Mouse (Mus musculus) c-Kit-positive CD71-negative TER-119-negative erythroid progenitor cells, embryonic 14.5 days (primary cell): ENCODE measurements around the gene Celf3.
A peak's percentile ranks its signal among the peaks of the same experiment; 100 is the strongest.

ENCODE experiments used
- DNase-seq: peaks from one replicate; pipeline ENCODE4 v3.0.0-alpha.2; 2013; ENCODE audit warnings: low read depth

The Celf3 gene

DNA sequence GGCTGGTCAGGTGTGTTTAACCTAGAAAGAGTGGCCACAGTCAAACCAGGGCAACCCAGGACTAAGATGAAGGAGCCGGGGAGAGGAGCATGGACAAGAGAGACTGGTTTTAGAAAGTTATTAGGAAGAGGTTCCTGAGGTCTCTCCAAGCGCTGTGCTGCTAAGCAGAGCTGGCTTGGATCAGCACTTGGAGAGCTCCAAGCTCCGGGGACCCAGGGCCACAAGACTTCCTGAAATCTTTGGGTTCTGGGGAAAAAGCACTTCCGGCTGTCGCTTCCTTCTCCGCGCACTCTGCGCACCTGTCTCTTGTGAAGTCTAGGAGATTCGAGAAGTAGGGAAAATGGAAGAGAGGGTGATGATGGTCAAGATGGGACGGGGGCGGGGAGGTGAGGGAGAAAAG lies 1.5 kb downstream of the Celf3 start:
- no peak for DNase-seq

DNA sequence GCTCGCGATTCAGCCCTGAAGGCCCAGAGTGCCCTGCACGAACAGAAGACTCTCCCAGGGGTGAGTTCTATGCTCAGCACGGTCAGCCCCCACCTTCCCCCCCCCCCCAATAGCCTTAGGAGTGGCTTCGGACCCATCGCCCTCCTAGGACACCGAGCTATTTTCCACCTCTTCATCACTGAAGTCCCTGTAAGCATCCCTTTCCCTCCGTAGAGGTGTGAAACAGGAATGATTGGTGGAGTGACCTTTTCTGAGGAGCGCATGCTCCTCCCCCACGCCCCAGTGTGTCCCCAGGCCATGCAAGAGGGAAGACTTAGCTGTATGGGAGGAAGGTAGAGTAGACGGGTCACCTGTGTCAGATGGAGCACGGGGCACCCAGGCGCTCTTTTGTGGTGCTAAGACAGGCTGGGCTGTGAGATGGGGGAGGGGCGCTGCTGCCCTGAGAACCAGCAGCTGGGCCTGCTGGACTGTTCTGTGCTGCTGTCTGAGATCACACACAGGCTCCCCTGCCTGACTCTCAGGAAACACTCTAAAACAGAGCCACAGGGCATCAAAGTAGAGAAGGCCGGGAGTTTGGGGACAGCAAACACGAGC lies 2.3 kb downstream of the Celf3 start, which contains the start of gene Riiad1:
Gene Riiad1, minus strand, starts transcription at position 51 of the 594 bp plus-strand sequence.
- no peak for DNase-seq

DNA sequence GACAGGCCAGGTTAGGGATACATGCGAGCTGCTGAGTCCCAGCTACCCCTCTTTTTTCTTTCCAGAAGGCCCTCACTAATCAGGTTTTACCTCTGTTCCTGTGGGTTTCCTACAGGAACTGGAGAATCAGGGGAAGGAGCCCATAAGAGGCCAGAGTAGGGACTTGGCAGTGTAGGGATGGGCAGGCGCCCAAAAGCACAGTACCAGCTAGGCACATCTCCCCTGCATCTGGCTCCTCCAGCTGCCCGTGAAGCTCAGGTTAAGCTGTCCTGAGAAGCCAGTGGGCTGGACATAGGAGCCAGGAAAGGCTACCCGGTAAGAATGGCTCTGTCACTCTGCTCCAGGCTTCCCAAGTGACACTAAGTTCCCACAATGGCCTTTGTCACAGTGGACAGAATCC lies 3.3 kb downstream of the Celf3 start:
- no peak for DNase-seq

DNA sequence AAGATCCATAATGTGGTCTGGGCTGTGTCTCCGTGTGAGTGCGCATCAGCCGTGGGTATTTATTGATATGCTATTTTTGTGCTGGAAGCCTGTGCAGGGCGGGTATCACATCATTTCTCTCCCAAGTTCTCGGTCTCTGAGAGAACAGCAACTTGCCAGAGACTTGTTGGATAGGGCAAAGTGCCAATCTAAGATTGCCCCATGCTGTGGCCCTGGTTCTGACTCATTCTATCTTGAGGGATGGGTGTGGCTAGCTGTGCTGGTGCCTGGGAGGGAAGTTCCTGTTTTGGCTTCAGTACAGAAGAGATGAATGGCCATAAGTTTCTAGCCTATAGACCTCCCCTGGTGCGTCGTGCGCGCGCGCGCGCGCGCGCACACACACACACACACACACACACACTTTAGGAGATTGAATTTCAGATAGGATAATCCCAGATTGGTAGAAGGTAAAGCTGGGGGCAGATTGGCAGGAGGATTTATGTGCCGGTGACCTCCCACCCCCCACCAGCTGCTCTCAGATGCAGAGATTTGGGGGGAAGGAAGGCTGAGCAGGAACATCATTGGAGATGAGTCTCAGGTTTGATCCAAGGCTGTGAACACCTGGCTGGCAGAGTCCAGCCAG lies 4.8 kb downstream of the Celf3 start:
- peak; percentile 46 for DNase-seq

DNA sequence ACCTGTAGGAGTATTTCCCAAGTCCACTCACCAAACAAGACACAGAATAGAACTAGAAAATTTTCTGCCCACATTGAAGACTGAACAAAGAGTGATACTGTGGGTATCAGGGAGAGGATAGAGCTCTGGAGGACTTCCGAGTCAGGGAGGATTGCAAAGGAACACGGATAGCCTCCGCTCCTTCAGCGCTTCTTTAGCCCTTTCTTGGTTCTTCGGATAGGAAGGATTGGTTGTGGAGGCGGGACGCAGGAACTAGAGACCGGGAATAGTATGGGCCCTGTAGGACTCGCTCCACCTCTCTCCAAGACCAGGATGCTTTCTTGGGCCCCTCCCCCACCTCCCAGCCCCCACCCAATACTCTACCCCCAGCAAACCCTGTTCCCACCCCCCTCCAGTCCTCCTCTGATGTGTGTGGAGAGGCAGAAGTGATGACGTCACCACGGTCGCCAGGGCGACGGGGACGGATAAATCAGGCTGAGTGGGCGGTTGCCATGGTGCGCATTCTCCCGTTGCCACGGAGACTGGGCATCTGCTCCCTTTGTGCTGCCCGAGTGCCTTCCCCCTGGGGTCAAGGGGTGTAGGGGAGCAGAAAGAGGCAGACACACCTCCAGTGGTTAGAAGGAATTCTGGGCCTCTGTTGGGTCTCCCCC lies 5.8 kb downstream of the Celf3 start:
- no peak for DNase-seq

DNA sequence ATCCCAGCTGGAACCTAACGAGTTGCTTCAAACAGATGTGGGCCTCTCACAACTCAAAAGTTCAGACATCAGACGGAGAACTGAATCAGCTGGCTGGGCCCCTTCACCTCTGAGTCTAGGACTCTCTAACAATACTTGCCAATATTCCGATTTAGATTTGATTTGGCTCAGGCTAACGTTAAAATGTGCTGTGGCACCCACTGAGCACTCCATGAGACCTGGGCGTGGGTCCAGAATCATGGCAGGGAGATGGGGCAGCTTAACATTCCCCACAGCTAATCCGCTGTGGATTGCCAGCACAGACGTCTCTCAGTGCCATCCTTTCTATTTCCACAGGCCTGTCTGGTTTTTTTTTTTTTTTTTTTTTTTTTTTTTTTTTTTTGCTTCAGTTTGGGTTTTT lies 7.8 kb downstream of the Celf3 start:
- no peak for DNase-seq

DNA sequence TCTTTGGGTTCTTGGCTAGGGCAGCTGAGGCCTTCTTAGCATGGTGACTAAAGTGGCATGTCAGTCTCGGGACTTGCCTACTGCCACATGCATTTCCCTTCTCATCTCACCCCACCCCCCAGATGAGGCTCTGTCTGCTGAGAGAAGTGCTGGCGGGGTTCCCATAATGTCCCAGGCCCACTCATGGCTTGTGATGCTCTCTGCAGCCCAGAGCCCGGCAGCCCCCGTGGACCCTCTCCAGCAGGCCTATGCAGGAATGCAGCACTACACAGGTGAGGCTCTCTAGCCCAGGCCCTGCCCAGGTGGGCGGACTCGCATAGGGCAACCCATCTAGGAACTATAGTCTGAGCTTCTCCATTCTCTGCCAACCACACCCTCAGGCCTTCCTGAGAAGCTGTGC lies 9.5 kb downstream of the Celf3 start:
- no peak for DNase-seq

DNA sequence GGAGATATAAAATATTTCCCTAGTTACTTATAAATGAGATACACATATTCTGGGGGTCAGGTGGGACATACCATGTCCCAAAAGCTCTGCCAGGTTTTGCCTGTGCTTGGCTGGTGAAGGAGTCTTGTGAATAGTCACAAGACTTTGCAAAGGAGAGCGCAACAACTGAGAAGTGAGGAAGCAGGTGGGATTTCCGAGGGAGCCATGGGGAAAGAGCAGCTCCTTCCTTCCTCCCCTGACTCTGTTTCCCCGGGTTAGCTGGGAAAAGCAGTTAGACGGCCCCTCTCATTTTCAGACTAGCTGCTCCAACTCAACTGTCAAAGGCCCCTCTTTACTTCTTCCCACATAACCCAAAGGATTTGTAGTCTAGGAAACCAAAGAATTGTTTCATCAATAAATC lies 19.1 kb downstream of the Celf3 start:
- DNase-seq, result no peak

DNA sequence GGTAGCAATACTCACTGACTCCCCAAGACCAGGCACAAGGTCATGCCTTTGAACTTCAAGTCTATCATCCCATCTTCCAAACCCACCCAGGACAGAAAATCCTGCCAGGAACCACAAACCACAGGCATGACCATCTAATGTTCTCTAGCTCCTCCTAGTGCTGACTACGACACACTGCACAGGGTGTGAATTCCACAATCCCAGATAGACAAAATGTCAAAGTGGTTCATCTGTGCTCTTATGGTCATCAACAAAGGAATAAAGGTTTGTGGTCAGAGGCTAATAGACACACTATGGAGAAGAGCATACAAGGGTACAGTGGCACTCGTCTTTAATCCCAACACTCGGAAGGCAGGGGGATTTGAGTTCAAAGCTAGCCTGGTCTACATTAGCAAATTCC lies 24.1 kb downstream of the Celf3 start:
- DNase-seq, result no peak

DNA sequence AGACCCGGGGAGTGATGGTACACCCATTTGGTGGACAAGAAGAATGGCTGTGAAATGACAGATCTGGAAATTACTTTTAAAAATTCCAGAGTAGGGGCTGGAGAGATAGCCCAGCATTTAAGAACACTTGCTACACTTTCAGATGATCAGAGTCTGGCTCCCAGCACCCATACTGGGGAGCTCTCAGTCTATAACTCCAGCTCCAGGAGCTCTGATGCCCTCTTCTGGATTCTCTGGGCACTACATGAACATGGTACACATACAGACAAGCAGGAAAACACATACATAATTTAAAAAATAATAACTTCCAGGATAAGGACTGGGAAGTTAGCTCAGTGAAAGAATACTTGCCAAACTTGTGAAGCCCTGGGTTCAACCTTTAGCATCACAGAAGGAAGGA lies 28.6 kb downstream of the Celf3 start:
- no peak for DNase-seq

DNA sequence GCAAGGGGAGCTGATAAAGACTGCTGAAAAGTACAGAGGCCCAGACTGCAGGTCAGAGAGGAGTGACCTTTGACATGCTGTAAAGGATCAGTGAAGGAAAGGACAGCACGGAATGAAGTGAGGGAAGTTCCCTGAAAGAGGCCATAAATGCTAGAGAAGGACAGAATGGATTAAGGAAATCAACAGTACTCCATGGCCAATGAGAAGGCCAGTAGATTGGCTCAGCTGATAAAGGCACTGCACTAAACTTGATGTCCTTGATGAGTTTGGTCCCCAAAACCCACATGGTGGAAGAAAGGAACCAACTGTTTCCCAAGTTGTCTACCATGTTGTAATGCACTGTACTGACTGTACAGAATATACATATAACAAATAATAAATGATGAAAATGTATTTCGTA lies 48.6 kb downstream of the Celf3 start:
- no peak for DNase-seq

DNA sequence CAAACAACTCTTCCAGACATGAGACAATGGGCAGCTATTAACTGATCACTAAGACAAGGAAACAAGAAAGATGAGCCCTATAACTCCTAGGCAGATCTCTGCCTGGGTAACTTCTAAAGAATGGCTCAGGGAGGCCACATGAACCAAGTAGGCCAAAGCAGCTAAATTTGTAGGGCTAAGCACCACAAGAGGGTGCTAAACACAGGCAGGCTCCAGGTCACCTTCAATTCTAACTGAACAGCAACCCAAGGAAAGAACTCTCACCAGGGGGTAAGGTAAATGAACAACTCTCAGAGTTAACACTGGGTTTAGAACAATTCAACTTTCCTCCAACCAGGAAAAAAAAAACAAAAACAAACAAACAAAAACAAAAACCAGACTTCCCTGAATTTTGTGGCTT lies 55.9 kb downstream of the Celf3 start:
- DNase-seq, result peak; percentile 10

DNA sequence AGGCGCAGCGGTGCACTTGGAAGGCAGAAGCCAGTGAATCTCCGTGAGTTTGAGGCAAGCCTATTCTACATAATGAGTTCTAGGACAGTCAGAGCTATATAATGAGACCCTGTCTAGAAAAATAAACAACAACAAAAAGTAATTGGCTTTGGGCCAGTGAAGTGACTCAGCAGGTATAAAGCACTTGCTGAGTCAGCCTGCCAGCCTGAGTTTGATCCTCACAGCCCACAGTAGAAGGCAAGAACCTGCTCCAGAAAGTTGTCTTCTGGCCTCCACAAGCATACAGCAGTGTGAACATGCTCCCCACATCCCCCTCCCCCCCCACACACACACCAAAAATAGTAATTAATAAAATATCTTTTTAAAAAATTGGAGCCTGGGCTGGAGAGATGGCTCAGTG lies 59.1 kb downstream of the Celf3 start:
- DNase-seq, result no peak
